Mouse (Mus musculus) T-cell, adult 2 months (primary cell): ENCODE measurements around the gene Tas2r143.

Experiments used
- DNase-seq: peaks from one replicate; pipeline ENCODE4 v3.0.0; 2022; ENCODE audit warnings: low spot score

The Tas2r143 gene

DNA sequence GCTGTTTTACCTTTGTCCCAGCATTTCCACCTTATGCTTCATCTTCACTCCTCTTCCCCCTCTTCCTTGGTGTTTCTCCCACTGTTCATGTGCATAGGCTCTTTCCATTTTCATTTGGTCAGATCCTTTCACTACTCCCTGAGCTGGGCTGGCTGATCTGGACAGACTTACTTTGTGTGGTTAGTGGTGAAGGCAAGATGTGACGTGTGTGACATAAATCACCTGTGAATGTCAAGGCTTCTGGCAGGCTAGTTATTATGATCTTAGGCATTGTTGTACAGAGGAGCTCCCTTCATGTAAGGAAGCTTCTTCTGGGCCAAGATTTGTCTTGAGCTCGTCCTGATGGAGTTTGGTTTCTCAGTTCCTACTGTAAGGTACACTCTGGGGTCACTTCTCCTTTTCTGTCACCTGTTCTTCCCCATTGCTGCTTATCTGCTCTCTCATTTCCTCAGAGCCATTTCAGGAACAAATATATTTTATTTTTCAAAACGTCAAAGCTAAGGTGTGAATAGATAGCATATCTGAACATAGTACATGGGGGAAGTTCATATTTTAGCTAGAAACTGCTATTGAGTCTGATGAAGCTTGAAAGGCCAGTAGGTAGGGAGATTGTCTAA is 2.9 kb upstream of the Tas2r143 start:
- no peak for DNase-seq

- DNase-seq = no peak
Observed at GRCm38 (mm10) chr6:42398285-42398684, 1.8 kb upstream of the Tas2r143 start.

- no peak for DNase-seq
Observed at GRCm38 (mm10) chr6:42398998-42399397, 1.0 kb upstream of the Tas2r143 start.

- no peak for DNase-seq
Observed at GRCm38 (mm10) chr6:42405134-42405533, 5.1 kb downstream of the Tas2r143 start, which contains the start of gene Tas2r135. TSS of gene Tas2r135 (plus strand) at chr6:42405434.

- DNase-seq = no peak
Observed at GRCm38 (mm10) chr6:42419443-42419842, 19.4 kb downstream of the Tas2r143 start.

DNA sequence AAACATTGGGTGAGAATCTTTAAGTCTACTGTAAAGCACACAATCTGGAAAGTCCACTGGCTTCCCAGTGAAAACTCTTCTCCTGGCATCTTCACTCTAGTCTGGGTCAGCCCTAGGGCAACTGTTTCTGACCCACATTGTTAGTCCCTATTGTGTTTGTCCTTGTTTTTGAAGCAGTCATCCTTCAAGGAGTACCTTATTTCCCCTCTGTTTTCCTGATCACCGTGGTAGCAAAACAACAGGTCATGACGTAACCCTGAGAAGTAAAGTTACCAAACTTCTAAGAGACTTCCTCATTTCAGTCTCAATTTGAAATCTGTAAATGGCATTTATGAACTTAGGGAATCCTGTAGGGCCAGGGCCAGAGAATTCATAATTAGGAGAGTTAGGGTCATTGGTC is 21.4 kb downstream of the Tas2r143 start:
- DNase-seq = peak; percentile 4

- DNase-seq = no peak
Observed at GRCm38 (mm10) chr6:42424472-42424871, 24.4 kb downstream of the Tas2r143 start.

DNA sequence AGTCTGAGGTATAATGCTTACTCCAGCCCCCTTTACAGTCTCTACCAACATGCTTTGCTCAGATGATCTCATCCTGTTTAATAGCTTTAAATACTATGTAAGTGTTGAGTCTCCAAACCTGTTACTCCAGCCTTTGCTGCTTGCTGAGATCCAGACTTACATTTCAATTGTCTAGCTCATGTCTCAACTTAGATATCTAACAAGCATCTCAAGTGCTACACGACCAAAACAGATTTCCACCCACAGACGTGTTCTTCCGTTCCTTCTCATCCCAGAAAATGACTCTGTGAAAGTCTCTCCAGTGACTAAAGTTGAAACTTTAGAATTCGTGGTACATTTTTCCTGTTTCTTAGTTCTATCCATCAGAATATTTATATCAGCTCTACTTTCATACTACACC is 26.3 kb downstream of the Tas2r143 start:
- DNase-seq = no peak

GRCm38 (mm10) chr6:42433554-42433953 is 33.5 kb downstream of the Tas2r143 start:
- no peak for DNase-seq

GRCm38 (mm10) chr6:42434446-42434845 is 34.4 kb downstream of the Tas2r143 start, which contains the start of gene Tas2r126:
TSS of gene Tas2r126 (plus strand) at chr6:42434535.
- no peak for DNase-seq

DNA sequence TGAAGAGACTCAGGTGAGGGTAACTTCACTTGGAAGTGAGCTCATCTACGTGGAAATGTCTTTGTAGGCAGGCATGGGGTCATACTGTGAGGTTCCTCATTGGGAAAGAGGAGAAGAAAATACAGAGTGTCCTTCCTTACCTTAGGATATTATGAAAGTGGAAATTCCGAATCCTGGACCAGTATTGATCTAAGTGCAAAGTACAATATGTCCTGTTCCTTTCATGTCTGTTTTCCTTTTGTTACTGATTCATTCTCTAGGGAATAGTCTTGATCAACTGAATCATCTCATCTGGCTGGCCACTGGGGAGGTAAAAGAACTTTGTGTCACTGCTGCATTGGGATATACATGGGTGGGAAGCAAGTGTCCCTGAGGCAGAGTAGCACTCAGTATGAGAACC is 35.5 kb downstream of the Tas2r143 start:
- DNase-seq = no peak

DNA sequence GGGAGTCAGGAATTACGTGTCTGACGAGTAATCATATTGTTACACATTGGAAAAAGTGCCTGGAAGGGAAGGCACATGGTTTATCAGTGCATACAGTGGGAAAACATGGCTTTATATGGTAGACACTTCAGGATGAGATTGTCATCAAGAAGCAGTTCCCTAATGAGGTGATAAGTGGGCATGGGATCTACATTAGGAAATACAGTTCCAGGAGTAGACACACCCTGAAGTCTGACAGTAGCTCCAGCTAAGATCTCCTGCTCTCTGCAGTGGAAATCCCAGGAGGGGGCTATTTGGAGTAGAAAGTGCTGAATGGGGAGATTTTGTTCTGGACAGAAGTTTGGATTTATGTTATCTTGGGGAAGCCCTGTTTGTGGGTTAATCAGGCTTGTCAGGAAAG is 41.4 kb downstream of the Tas2r143 start:
- DNase-seq = no peak

GRCm38 (mm10) chr6:42444491-42444890 is 44.5 kb downstream of the Tas2r143 start:
- DNase-seq = no peak

GRCm38 (mm10) chr6:42447381-42447780 is 47.3 kb downstream of the Tas2r143 start:
- no peak for DNase-seq
